Mouse (Mus musculus) brain, adult 10 weeks (tissue): Measurements from ENCODE around the gene Ltb4r1. TPM values are rescaled to one million over a fixed set of nuclear protein-coding genes. Genes with fewer than 3 reads are reported as not detected.

Experiments used
- polyA plus RNA-seq: library from polyadenylated mRNA; stranded (reverse); fragments of 350-450 nt; fragmentation: Illumina TruSeq; extraction: RNeasy Lipid Tissue Mini Kit (QIAGEN cat#74804); gene quantifications from one replicate; pipeline ENCODE4 v1.2.3, GENCODE M21; 2015; ENCODE audit warnings: low read depth, low replicate concordance

The Ltb4r1 gene
- polyA plus RNA-seq: not detected

DNA sequence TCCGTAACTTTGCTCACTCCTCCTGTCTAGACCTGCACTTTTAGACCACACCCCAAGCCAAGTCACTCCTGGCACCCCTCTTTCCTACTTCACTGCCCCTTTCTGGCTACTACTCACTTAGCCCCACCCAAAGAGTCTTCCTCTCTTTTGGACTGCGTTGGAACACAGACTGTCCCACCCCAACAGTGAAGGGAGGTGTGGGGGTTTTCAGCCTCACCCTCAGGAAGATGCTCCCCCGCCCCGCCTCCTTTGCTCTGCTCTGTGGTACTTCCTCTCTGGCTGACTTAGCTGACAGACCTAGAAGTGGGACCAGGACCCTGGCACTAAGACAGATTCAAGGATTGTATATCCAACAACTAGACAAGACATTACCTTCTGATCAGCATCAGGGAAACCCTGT lies at the start of gene Ltb4r1:
Gene Ltb4r1 (plus strand): TSS at position 267 of the 400 bp plus-strand sequence.

DNA sequence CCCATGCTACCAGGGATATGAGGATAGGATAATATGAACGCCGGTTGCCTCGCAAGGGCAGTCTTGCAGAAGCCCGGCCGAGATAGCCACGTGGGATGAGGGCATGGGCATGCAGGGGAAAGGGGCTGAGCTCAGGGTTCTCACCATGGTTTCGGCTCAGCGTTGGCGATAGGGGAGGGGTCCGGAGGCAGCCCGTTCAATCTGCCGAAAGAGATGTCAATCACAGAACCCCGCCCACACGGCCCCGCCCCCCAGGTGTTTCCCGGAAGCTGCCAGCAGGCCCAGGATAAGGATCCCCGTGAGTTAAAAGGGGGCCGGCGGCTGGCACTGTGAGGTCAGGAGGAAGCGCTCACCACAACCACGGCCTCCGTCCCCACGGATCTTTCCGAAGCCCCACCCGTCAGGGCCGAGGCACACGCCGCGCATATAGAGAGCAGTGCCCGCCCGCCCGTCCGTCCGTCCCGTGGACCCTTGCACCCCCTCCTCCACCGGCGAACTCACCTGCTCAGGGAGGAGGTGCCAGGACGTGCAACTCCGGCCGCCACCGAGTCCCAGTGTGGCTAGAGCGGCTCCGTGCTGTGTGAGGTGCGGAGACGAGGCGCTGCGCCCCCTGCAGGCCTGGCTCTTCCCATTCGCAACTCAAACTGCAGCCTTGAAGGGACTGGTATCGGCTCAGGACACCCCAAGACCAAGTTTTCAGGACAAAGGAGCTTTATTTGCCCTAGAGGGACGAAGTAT lies 43.9 kb upstream of the Ltb4r1 start, which contains the start of gene Rabggta:
Gene Rabggta (minus strand): TSS at position 564 of the 738 bp plus-strand sequence.

DNA sequence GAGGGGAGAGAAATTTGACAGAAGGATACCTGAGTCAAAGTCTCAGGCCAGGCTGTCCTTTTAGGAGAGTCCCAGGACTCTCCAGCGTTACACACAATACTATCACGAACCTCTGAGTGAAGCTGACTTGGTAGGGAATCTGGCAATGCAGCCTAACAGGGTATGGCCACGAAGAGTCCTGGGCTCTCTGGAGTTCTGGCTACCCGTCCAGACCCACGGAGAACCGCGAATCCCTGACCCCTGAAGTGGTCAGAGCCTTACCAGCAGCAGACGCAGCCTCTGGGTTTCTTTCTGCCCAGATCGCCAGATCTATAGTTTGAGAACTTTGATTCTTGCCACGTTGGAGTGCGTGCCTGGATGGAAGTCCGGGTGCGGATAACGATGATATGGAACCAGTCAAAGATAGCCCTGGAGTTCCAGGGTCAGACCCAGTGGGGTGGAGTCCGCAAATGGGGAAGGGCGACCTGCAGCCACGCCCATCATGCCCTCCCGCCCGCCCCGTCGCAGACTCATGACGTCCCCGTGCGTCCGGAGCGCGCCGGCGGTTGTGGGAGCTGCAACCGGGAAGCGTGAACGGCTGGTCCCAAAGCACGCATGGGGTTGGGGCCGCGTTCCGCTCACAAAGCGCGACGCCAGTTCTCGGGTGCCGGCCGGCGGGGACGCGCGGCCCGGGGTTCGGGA lies 20.4 kb upstream of the Ltb4r1 start, which contains the start of the genes Dhrs1 and Nop9:
Gene Dhrs1 (minus strand): TSS at position 511 of the 681 bp plus-strand sequence.
Gene Nop9 (plus strand): TSS at position 514 of the 681 bp plus-strand sequence.

DNA sequence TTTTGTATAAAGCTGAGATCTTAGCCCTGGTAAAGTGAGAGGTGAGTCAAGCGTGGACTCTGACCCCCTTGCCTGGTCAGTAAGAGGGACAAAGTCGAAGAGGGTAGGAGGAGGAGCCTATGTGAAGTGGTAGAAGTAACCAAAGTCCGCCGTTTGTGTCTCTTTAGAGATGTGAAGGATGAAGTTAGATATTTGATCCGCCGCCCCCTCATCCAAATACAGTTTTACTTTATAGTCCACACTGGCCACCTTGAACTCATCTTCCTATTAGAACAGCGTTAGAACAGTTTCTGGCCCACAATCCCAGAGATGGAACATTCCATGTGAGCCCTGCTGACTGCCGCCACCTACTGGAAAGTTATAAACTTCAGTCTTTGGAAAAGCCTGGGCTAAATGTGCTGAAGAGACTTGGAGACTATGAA lies 7.4 kb upstream of the Ltb4r1 start, which contains the start of gene Cideb:
Gene Cideb (minus strand): TSS at position 96 of the 422 bp plus-strand sequence.

DNA sequence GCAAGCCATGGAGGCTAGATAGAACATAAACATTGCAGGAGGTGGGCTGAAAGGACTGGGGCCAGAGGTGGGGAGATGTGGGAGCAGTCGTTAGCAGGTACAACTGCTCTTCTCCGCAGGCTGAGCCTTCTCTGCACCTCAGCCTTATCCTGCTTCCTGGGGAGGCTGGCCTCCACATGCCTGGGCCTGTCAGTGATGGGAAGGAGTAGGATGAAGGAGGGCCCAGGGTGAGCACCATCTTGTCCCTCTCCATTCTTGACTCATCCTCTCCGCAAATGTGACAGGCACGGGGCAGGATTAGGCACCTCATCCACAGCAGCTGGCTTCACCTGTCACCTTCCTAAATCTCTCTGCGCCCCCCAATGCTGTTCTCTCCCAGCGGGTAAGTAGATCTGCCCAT lies 4.6 kb upstream of the Ltb4r1 start, which contains the start of gene Ltb4r2:
Gene Ltb4r2 (plus strand): TSS at position 266 of the 400 bp plus-strand sequence.

DNA sequence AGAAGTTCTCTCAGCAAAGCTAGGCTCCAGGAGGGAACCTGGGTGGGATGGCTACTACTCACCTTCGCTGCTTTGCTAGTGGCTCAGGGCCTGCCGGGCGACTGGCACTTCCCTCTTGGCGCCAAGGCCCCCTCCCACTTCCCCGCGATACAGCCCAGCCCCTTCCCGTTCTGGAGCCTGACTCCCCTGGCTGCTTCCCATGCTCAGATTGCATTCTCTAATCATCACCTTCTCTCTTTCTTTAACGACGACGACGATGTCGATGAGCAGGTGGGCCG lies 18.1 kb downstream of the Ltb4r1 start, which contains the start of gene Adcy4:
Gene Adcy4 (minus strand): TSS at position 138 of the 278 bp plus-strand sequence.

DNA sequence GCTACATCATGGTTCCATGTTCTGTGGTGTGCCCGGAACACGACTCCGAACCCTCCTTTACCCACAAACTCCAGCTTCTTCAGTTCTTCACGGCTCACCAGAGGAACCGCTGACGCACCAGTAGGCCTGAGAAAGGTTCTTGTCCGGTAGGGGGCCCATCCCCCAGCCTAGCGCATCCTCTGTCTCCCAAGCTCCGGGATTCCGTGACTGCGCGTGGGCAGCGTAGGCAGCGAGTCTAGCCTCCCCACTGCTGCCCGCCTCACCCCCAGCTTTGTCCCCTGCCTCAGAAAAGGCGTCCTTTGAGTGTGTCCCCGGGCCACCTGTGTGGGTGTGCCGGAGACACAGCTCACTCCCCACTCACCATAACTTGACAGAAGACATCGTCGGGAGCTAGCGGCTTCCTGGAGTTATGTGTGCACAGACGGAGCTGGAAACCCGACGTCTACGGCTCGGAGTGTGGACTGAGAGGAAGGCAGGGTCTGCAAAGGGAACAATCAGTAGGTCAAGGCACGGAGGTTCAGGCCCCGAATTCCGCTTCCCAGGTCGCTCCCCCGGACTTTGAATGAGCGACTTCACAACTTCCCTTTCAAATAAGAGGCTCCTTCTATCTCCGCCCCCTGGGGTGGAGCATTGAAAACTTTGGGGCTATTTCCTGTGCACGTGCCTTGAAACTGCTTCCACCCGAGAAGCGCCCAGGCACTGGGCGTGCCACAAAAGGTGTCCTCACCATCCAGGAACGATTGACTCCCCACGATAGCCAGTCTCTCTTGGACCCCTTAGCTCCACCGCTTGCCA lies 22.7 kb downstream of the Ltb4r1 start, which contains the start of gene Ripk3:
Gene Ripk3 (minus strand): TSS at position 610 of the 795 bp plus-strand sequence.

Other genes with a start within 250 kb of the Ltb4r1 start
- 0.31 TPM for gene Nrl, start 241.0 kb upstream of the Ltb4r1 start, polyA plus RNA-seq
- gene Pck2, start 225.7 kb upstream of the Ltb4r1 start, polyA plus RNA-seq: 19.9 TPM
- 92.2 TPM for gene Dcaf11, start 206.0 kb upstream of the Ltb4r1 start, polyA plus RNA-seq
- gene A730061H03Rik, start 205.6 kb upstream of the Ltb4r1 start, polyA plus RNA-seq: not detected
- not detected for gene Fitm1, start 190.3 kb upstream of the Ltb4r1 start, polyA plus RNA-seq
- gene Psme1, start 187.8 kb upstream of the Ltb4r1 start, polyA plus RNA-seq: 73.4 TPM
- 54.3 TPM for gene Emc9, start 180.7 kb upstream of the Ltb4r1 start, polyA plus RNA-seq
- 78.9 TPM for gene Psme2, start 174.8 kb upstream of the Ltb4r1 start, polyA plus RNA-seq
- 18.8 TPM for gene Rnf31, start 174.3 kb upstream of the Ltb4r1 start, polyA plus RNA-seq
- 14.3 TPM for gene Irf9, start 162.4 kb upstream of the Ltb4r1 start, polyA plus RNA-seq
- gene Rec8, start 147.9 kb upstream of the Ltb4r1 start, polyA plus RNA-seq: 6.2 TPM
- gene Ipo4, start 130.0 kb upstream of the Ltb4r1 start, polyA plus RNA-seq: 62.3 TPM
- gene Gm49378, start 128.1 kb upstream of the Ltb4r1 start, polyA plus RNA-seq: 1.6 TPM
- 32.2 TPM for gene Tm9sf1, start 122.2 kb upstream of the Ltb4r1 start, polyA plus RNA-seq
- gene Tssk4, start 115.8 kb upstream of the Ltb4r1 start, polyA plus RNA-seq: not detected
- 61.1 TPM for gene Mdp1, start 105.5 kb upstream of the Ltb4r1 start, polyA plus RNA-seq
- 36.9 TPM for gene Gmpr2, start 94.0 kb upstream of the Ltb4r1 start, polyA plus RNA-seq
- gene Nedd8, start 93.8 kb upstream of the Ltb4r1 start, polyA plus RNA-seq: 255 TPM
- gene Tinf2, start 84.1 kb upstream of the Ltb4r1 start, polyA plus RNA-seq: 16.0 TPM
- gene Tgm1, start 52.0 kb upstream of the Ltb4r1 start, polyA plus RNA-seq: not detected
- 47.6 TPM for gene Rabggta, start 43.7 kb upstream of the Ltb4r1 start, polyA plus RNA-seq
- gene Dhrs1, start 20.3 kb upstream of the Ltb4r1 start, polyA plus RNA-seq: 122 TPM
- 6.9 TPM for gene Nop9, start 20.3 kb upstream of the Ltb4r1 start, polyA plus RNA-seq
- gene Cideb, start 7.5 kb upstream of the Ltb4r1 start, polyA plus RNA-seq: 9.8 TPM
- gene Ltb4r2, start 4.5 kb upstream of the Ltb4r1 start, polyA plus RNA-seq: 0.12 TPM
- gene Adcy4, start 18.1 kb downstream of the Ltb4r1 start, polyA plus RNA-seq: 5.3 TPM
- 0.25 TPM for gene Ripk3, start 22.9 kb downstream of the Ltb4r1 start, polyA plus RNA-seq
- 2.3 TPM for gene Nfatc4, start 57.2 kb downstream of the Ltb4r1 start, polyA plus RNA-seq
- 3.9 TPM for gene Nynrin, start 88.0 kb downstream of the Ltb4r1 start, polyA plus RNA-seq
- 0.49 TPM for gene Cbln3, start 118.4 kb downstream of the Ltb4r1 start, polyA plus RNA-seq
- 9.0 TPM for gene Khnyn, start 119.0 kb downstream of the Ltb4r1 start, polyA plus RNA-seq
- 155 TPM for gene Sdr39u1, start 134.3 kb downstream of the Ltb4r1 start, polyA plus RNA-seq
- gene Cma1, start 178.7 kb downstream of the Ltb4r1 start, polyA plus RNA-seq: not detected
- not detected for gene Cma2, start 185.0 kb downstream of the Ltb4r1 start, polyA plus RNA-seq